Mouse (Mus musculus) bone marrow macrophage, adult 2 months (primary cell): ENCODE data around the gene Mpzl3. TPM values are rescaled to one million over a fixed set of nuclear protein-coding genes. Genes with fewer than 3 reads are reported as not detected.

Source experiments
- H3K27ac ChIP-seq: 2 replicates; pipeline ENCODE4 v1.5.1; 2012; ENCODE audit warnings: low read depth, low read length; ENCODE audit not compliant: insufficient read depth
- H3K4me1 ChIP-seq: 2 replicates; pipeline ENCODE4 v1.6.1; 2012; ENCODE audit warnings: low read length; ENCODE audit not compliant: control insufficient read depth, insufficient read depth
- H3K4me3 ChIP-seq: 2 replicates; pipeline ENCODE4 v1.5.1; 2012; ENCODE audit warnings: mild to moderate bottlenecking, low read length, moderate library complexity; ENCODE audit not compliant: insufficient read depth
- CTCF ChIP-seq: IDR thresholded peaks from 2 replicates; pipeline ENCODE4 v1.5.1; 2012; ENCODE audit warnings: low read depth, mild to moderate bottlenecking, low read length, moderate library complexity
- POLR2A ChIP-seq: IDR thresholded peaks from 2 replicates; pipeline ENCODE4 v1.6.1; 2012; ENCODE audit warnings: mild to moderate bottlenecking, low read depth, low read length, borderline replicate concordance
- polyA plus RNA-seq: library from polyadenylated mRNA; stranded (reverse); fragments of >200 nt; gene quantifications from 2 replicates; pipeline ENCODE4 v1.2.4, GENCODE M21; 2012; ENCODE audit not compliant: missing spikeins, insufficient read depth, insufficient read length

Gene Mpzl3
- polyA plus RNA-seq, result 0.73 and 1.1 TPM in 2 replicates

- no peak for TF ChIP-seq CTCF
- TF ChIP-seq POLR2A, result no peak
- H3K27ac ChIP-seq, result no peak within 1 kb of the TSS
Measured at GRCm38 (mm10) chr9:45055082-45055713, at the start of gene Mpzl3. Gene Mpzl3 (plus strand): TSS chr9:45055186.

GRCm38 (mm10) chr9:45007404-45007803, 47.6 kb upstream of the Mpzl3 start:
- H3K4me1 ChIP-seq, result no peaks in the 10 kb centered on the region
- no peak for TF ChIP-seq POLR2A
- no peak for TF ChIP-seq CTCF
- H3K4me3 ChIP-seq, result no peak overlapping the region
- no peak overlapping the region for H3K27ac ChIP-seq

More at GRCm38 (mm10) chr9:45055082-45055713, at the start of gene Mpzl3:
- peak within 1 kb of the TSS; percentile 15; the same call in 1 of the 2 replicates for H3K4me3 ChIP-seq
- no peaks in the 10 kb centered on the region for H3K4me1 ChIP-seq

GRCm38 (mm10) chr9:45008342-45008741, 46.6 kb upstream of the Mpzl3 start:
- no peak overlapping the region for H3K27ac ChIP-seq
- H3K4me1 ChIP-seq, result no peaks in the 10 kb centered on the region
- no peak overlapping the region for H3K4me3 ChIP-seq
- TF ChIP-seq POLR2A, result no peak
- TF ChIP-seq CTCF, result no peak

GRCm38 (mm10) chr9:45009180-45010078, 45.6 kb upstream of the Mpzl3 start, which contains the start of gene Cd3e:
Gene Cd3e (minus strand): TSS chr9:45009627.
- TF ChIP-seq CTCF (no peak), POLR2A (no peak)
- H3K4me3 ChIP-seq, result no peak within 1 kb of the TSS
- H3K27ac ChIP-seq, result no peak within 1 kb of the TSS

GRCm38 (mm10) chr9:45010461-45010860, 44.5 kb upstream of the Mpzl3 start:
- no peaks in the 10 kb centered on the region for H3K4me1 ChIP-seq
- TF ChIP-seq CTCF (no peak), POLR2A (no peak)
- H3K4me3 ChIP-seq, result no peak overlapping the region
- H3K27ac ChIP-seq, result no peak overlapping the region

More at GRCm38 (mm10) chr9:45009180-45010078, 45.6 kb upstream of the Mpzl3 start, which contains the start of gene Cd3e:
- H3K4me1 ChIP-seq, result no peaks in the 10 kb centered on the region

- Histone ChIP-seq H3K27ac (no peak overlapping the region), H3K4me3 (no peak overlapping the region), H3K4me1 (no peaks in the 10 kb centered on the region)
- TF ChIP-seq POLR2A, result no peak
- no peak for TF ChIP-seq CTCF
Measured at GRCm38 (mm10) chr9:45011291-45011690, 43.7 kb upstream of the Mpzl3 start.

- H3K27ac ChIP-seq, result no peak overlapping the region
- H3K4me1 ChIP-seq, result no peaks in the 10 kb centered on the region
- TF ChIP-seq CTCF, result no peak
- TF ChIP-seq POLR2A, result no peak
- no peak overlapping the region for H3K4me3 ChIP-seq
Measured at GRCm38 (mm10) chr9:45014879-45015278, 40.1 kb upstream of the Mpzl3 start.

- H3K27ac ChIP-seq, result no peak overlapping the region
Measured at GRCm38 (mm10) chr9:45015841-45016240, 39.1 kb upstream of the Mpzl3 start.

GRCm38 (mm10) chr9:45018031-45018430, 37.0 kb upstream of the Mpzl3 start:
- Histone ChIP-seq H3K4me3 (no peak overlapping the region), H3K4me1 (no peaks in the 10 kb centered on the region), H3K27ac (no peak overlapping the region)
- TF ChIP-seq POLR2A, result no peak
- TF ChIP-seq CTCF, result no peak

More at GRCm38 (mm10) chr9:45015841-45016240, 39.1 kb upstream of the Mpzl3 start:
- Histone ChIP-seq H3K4me3 (no peak overlapping the region), H3K4me1 (no peaks in the 10 kb centered on the region)
- TF ChIP-seq POLR2A (no peak), CTCF (no peak)
